ENCODE assay signal across 8 mouse cellular contexts in genomic region chr10:83353680-83354332, GRCm38 (mm10). TPM values are rescaled to one million over a fixed set of nuclear protein-coding genes. Genes with fewer than 3 reads are reported as not detected.
A peak's percentile ranks its signal among the peaks of the same experiment; 100 is the strongest.
DNase-seq lines count a peak whose midpoint lies in the region; ATAC-seq lines count a peak whose summit lies in the region.
"Had no signal": no experiment of that assay in that cellular context is flagged by ENCODE, and none has a peak within 500 bp of the region (broad histone marks: within the 10 kb centered on the region; RNA-seq: fewer than 3 reads in every experiment).

No protein-coding gene starts in this region.

- no peak overlapping the region for H3K27ac ChIP-seq in midbrain, embryonic 16.5 days (ENCODE audit: low read length)
- no peak overlapping the region for H3K27ac ChIP-seq in midbrain, embryonic 10.5 days (replicated peaks)
- H3K27ac ChIP-seq in stomach, embryonic 14.5 days (ENCODE audit: low read length) = 0 out of 2 replicates have a peak overlapping the region, but pooled peaks have one; percentile 44
- H3K27ac ChIP-seq: liver, embryonic 14.5 days had no signal

- H3K36me3 ChIP-seq in midbrain, embryonic 16.5 days (ENCODE audit: control insufficient read depth, insufficient read depth, low read length) = no peaks in the 10 kb centered on the region
- H3K36me3 ChIP-seq in midbrain, embryonic 10.5 days = no peaks in the 10 kb centered on the region
- no peaks in the 10 kb centered on the region for H3K36me3 ChIP-seq in stomach, embryonic 14.5 days (ENCODE audit: control insufficient read depth, insufficient read depth, low read length)

- no peaks in the 10 kb centered on the region for H3K27me3 ChIP-seq in midbrain, embryonic 16.5 days (ENCODE audit: control insufficient read depth, insufficient read depth, low read depth, low read length)
- H3K27me3 ChIP-seq in midbrain, embryonic 10.5 days (ENCODE audit: low read depth, poor library complexity, severe bottlenecking) = no peaks in the 10 kb centered on the region
- H3K27me3 ChIP-seq in stomach, embryonic 14.5 days (ENCODE audit: control insufficient read depth, insufficient read depth, low read length) = no peaks in the 10 kb centered on the region

- peaks cover 6% of the 10 kb centered on the region; the same call in 1 of the 2 replicates for H3K4me1 ChIP-seq in midbrain, embryonic 16.5 days (ENCODE audit: control insufficient read depth, insufficient read depth, low read length)
- H3K4me1 ChIP-seq in midbrain, embryonic 10.5 days = no peaks in the 10 kb centered on the region
- peaks cover 6% of the 10 kb centered on the region; the same call in 1 of the 2 replicates for H3K4me1 ChIP-seq in stomach, embryonic 14.5 days (ENCODE audit: control insufficient read depth, insufficient read depth, low read length)

- no peaks in the 10 kb centered on the region for H3K9me3 ChIP-seq in midbrain, embryonic 16.5 days (replicated peaks; ENCODE audit: control insufficient read depth, low read length, poor library complexity, severe bottlenecking)
- no peaks in the 10 kb centered on the region for H3K9me3 ChIP-seq in midbrain, embryonic 10.5 days (replicated peaks)
- no peaks in the 10 kb centered on the region for H3K9me3 ChIP-seq in stomach, embryonic 14.5 days (ENCODE audit: control insufficient read depth, low read depth, low read length)

- no peak overlapping the region for H3K4me3 ChIP-seq in midbrain, embryonic 16.5 days (ENCODE audit: low read depth, low read length)
- no peak overlapping the region for H3K4me3 ChIP-seq in midbrain, embryonic 10.5 days
- H3K4me3 ChIP-seq in stomach, embryonic 14.5 days (ENCODE audit: low read depth, low read length) = no peak overlapping the region

- DNase-seq in midbrain, embryonic 10.5 days (ENCODE audit: low spot score) = no peak
- peak; percentile 41 for DNase-seq in gastrocnemius, postnatal 25 days
- peak; percentile 24 for DNase-seq in kidney, adult 9 months
- no peak for DNase-seq in left cerebral cortex, postnatal 4 days
- DNase-seq in right cerebral cortex, postnatal 14 days = no peak

- no peak overlapping the region for H3K9ac ChIP-seq in midbrain, embryonic 16.5 days (ENCODE audit: low read depth, low read length)
- no peak overlapping the region; the same call in 1 of the 2 replicates for H3K9ac ChIP-seq in stomach, embryonic 14.5 days (replicated peaks; ENCODE audit: low read depth, low read length)
- H3K9ac ChIP-seq: liver, embryonic 14.5 days had no signal

- 58% methylated on average over 14 of the region's 14 CpGs for WGBS in midbrain, embryonic 16.5 days
- 60% methylated on average over 14 of the region's 14 CpGs for WGBS in midbrain, embryonic 10.5 days
- 29% methylated on average over 14 of the region's 14 CpGs for WGBS in stomach, embryonic 14.5 days

- H3K4me2 ChIP-seq in midbrain, embryonic 16.5 days (ENCODE audit: low read length) = peak overlapping the region; percentile 15; the same call in 1 of the 2 replicates
- peak overlapping the region; percentile 16; the same call in 1 of the 2 replicates for H3K4me2 ChIP-seq in stomach, embryonic 14.5 days (replicated peaks; ENCODE audit: low read depth, low read length)

- ATAC-seq in midbrain, embryonic 16.5 days = peak; percentile 32; the same call in 1 of the 2 replicates
- ATAC-seq in stomach, embryonic 14.5 days (ENCODE audit: insufficient number of reproducible peaks, insufficient read depth, low FRiP score, low read depth) = no peak

- intact Hi-C loops in left cerebral cortex, postnatal 4 days (cut with DNase I) = no loop called here

RNA-seq across cellular contexts. Expression of gene D10Wsu102e, which starts 6.2 kb away (rescaled TPM):
- polyA plus RNA-seq in midbrain, embryonic 16.5 days (2015; fragmentation: Nextera tagmentation; extraction: Ambion mirVana) = 0.79 and 0.93 TPM in 2 replicates
- 1.1 and 1.2 TPM in 2 replicates for polyA plus RNA-seq in midbrain, embryonic 10.5 days (2016; fragmentation: Nextera tagmentation; extraction: Ambion mirVana)
- under 1 TPM; 0.59 to 0.62 TPM for total RNA-seq in gastrocnemius, postnatal 25 days (2021)
- 0.74 and 0.77 TPM in 2 replicates for polyA plus RNA-seq in stomach, embryonic 14.5 days (2014; fragmentation: Nextera tagmentation; extraction: Ambion mirVana)
- 1 to 10 TPM; 4.1 to 5.3 TPM for total RNA-seq in left cerebral cortex, postnatal 4 days (2021)

RNA-seq across cellular contexts. Expression of gene Slc41a2, which starts 16.1 kb away (rescaled TPM):
- polyA plus RNA-seq in midbrain, embryonic 16.5 days (2015; fragmentation: Nextera tagmentation; extraction: Ambion mirVana) = 10.9 and 11.6 TPM in 2 replicates
- polyA plus RNA-seq in midbrain, embryonic 10.5 days (2016; fragmentation: Nextera tagmentation; extraction: Ambion mirVana) = 0.36 and 0.70 TPM in 2 replicates
- total RNA-seq in gastrocnemius, postnatal 25 days (2021) = 1 to 10 TPM in 1 of 2 experiments, under 1 TPM in 1; 0.92 to 1.1 TPM
- 0.76 and 1.2 TPM in 2 replicates for polyA plus RNA-seq in stomach, embryonic 14.5 days (2014; fragmentation: Nextera tagmentation; extraction: Ambion mirVana)
- 10 to 100 TPM; 32.5 to 38.7 TPM for total RNA-seq in left cerebral cortex, postnatal 4 days (2021)

Comparison
In these comparisons a context has a peak if more than half of its experiments do, and no peak if none do; other contexts are left out.
1. DNase-seq: peak in gastrocnemius, postnatal 25 days (single experiment) and kidney, adult 9 months (single experiment); none in midbrain, embryonic 10.5 days (single experiment), left cerebral cortex, postnatal 4 days (single experiment) and right cerebral cortex, postnatal 14 days (single experiment).